Mouse (Mus musculus): ENCODE results near the gene Henmt1.

DNA sequence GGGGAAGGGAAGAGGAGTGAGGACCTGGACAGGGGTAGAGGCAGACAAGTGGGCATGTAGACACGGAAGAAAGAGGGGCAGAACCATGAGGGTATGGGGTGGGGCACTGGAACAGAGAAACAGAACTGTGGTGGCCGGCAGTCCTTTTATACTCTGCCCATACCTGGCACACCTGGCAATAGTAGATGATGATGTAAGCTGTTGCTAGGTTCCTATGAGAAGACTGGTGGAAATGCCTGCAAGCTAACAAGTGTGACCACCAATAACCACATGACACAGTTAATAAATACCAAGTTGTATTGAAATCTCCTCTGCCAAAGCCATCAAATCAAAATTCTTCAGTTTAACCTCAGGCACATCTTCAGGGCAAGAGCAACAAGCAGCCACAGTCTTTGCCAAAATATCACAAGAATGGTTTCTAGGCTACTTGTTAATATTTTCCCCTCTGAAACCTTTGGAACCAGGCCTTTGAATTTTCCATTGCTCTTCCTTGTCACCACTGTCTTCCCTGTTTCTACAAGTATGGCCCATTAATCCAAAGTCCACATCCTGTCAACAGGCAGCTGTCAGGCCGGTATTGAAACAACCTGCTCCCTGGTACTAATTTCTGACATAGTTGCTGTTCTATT, 19.1 kb upstream of the Henmt1 start:
- TF ChIP-seq POLR2A (IDR thresholded peaks at IDR 0.05; ENCODE audit: borderline replicate concordance, insufficient read depth, low read length) (no peak), CTCF (IDR thresholded peaks at IDR 0.05; ENCODE audit: borderline replicate concordance, insufficient read depth, low read depth, low read length) (no peak)
